Mouse (Mus musculus): ENCODE data around the gene Aldoart1.

GRCm38 (mm10) chr4:72835400-72835799, 17.0 kb downstream of the Aldoart1 start:
- TF ChIP-seq EP300 (IDR thresholded peaks at IDR 0.05; ENCODE audit: insufficient read depth, low read depth, low read length) (no peak), CTCF (IDR thresholded peaks at IDR 0.05; ENCODE audit: low read depth, low read length) (no peak), POLR2A (IDR thresholded peaks at IDR 0.05; ENCODE audit: insufficient read depth, low read length) (no peak)

Measured in ES-Bruce4 (cell line).